Mouse (Mus musculus) ovary, postnatal 10 days (tissue): ENCODE results near the gene Glis3.

Source experiments
- DNase-seq: peaks from one replicate; pipeline ENCODE4 v3.0.0; 2022; ENCODE audit warnings: low spot score

Glis3 gene

DNA sequence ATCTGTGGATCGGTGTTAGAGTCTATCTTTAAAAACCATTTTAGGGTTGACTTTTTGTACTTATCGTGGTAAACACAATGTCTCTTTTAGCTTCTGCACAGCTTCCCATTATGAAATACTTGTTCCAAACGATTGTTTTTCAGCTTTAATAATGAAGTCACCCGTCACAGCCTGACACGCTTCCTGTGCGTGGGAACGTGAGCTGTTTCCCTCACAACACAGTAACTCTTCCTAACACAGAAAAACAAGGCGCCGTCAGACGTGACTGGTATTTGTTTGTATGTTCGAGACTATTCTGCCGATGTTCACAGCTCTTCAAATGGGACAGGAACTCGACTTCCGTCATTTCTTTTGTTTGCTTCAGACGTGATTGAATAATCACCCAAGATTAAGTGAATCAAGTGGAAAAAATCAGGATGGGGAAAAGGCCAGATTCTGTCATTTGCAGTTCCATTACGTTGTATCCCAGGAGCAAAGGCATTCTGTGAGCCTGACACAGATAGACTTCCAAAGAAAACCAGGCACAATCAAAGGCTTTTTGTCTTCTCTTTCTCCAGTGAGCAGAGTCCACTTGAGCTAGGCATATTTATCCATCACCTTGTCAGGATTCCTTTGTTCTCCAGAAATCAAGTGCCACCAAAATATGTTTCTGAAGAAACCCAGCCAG is 351.3 kb downstream of the Glis3 start:
- DNase-seq, result no peak

- DNase-seq, result no peak
Measured at GRCm38 (mm10) chr19:28327536-28327935, 352.3 kb downstream of the Glis3 start.

DNA sequence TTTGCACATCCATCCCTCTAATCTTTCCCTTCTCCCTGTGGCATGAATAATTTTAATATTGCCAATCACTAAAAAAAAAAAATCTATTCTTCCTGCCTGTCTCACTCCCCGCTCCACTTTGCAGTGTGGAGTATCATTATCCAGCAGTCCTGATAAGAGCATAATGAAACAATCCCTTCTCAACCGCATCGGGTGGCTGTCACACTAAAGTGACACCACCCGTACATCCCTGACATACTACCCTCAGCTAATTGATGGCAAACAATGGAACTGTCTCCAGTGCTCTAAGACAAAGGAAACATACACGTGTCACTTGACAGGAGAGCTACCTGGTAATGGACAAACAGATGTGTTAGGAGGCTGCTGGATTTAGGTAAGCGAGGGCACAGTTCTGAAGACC is 373.8 kb downstream of the Glis3 start:
- DNase-seq, result no peak

DNA sequence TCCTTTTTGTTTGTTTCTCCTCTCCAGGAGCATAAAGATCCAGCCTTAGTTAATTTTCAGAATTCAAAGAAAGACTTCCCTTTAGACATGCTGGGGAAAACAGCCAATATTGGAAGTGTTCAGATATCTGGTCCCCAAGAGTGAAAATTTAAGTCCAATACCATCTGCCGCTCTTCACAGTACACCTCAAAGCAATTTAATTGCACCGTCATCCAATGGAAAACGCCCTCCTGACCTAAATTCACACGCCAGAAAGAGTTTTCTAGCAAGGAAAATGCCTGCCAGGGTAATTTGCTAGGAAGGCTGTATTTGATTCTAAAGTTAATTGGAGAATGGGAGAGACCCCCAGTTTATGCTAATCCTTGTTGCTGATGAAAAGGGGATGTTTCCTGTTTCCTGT is 374.4 kb downstream of the Glis3 start:
- DNase-seq, result no peak

DNA sequence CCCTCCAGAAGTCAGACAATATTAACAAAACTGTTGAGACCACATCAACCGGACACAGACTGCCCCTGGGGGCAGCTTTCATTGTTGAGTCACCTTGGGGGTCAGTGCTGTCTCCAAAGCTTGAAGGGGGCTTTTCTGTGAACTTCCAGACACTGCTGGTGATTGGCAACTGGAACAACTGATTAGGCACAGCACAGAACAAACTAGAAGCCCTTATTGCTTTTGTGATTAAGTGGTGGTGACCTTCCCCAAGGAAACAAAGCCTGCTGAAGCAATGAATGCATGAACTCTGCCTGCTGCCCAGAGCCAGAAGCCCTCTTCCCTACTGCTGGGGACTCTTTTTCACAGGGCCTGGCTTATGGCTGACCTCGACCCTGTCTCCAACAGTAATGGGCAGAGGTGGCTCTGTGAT is 377.0 kb downstream of the Glis3 start:
- no peak for DNase-seq

DNA sequence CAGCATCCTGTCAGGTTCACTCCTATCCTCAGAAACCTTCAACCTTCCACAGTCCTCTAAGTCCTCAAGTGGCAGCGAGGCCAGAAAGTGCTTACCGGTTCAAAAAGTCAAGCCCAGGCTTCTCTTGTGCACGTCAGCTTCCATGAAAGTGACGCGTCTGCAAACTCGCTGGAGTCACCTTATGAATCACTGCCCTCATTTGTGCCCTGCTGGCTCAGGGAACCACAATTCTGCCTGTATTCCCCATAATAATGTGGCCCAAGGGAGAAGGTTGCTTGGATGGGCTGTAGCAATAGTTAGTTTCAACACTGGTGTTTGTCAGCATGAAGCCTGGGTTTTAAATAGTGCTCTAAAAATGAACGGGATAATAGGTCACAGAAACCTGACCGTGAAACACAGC is 379.7 kb downstream of the Glis3 start:
- no peak for DNase-seq

DNA sequence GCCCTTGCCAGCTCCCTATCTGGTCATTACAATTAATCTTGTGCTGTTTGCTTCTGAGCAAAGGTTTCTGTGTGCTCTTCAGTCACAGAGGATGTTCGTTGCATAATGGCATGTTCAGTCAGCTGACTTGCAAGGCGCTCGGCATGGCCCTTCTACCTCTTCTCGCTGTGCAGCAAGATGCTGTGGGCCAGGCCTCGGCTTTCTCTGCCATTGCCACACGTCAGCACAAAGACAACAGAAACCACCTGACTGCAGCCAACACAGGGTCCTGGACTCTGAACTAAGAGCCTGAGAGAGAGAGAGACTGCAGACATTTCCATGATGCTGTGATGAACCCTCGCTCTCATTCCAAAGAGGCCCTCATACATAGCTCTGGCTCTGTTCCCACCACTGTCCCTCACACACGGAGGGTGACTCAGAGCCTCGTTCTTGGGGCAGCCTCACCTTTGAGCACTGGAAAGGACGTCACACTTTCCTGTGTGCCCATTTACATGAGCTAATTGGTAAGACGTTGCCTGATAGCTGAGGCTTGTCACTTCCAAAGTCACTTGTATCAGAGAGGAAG is 380.6 kb downstream of the Glis3 start:
- DNase-seq, result no peak

DNA sequence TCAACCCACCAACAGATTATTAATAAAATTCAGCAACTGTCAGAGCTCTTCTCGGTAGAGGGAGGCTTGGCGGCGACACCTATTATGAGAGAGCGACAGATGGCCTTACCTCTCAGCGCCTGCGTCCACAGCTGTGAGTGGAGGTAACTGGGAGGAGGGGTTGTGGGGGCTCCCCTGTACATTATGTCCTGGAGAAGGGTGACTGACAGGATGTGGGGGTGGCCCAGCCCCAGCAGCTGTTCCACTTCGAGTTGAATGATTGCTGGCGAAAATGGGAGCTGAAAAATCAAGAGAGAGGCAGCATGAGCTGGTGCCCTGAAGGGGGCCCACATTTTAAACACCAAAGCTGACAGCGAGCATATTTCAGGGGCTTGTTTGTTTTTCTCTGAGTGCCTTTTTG is 381.2 kb downstream of the Glis3 start:
- DNase-seq, result no peak

DNA sequence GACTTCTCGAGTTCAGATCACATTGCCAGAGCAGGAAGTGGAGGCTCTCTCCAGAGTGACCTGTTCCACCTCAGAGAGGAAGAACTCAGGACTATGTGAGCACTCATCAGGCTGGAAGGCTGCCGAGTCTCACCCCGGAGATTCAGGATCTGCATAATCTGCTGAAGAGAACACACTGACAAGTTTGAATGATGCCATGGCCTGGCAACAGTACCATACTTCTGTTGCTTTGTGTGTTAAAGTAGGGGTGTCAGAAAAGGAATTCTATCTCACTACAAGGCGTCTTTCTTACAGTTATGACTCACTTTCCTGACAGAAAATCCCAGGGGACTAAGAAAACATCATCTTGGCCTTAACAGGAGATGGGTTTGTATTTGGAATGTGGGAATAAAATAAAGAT is 388.3 kb downstream of the Glis3 start:
- no peak for DNase-seq

GRCm38 (mm10) chr19:28289457-28289856 is 390.4 kb downstream of the Glis3 start:
- no peak for DNase-seq

DNA sequence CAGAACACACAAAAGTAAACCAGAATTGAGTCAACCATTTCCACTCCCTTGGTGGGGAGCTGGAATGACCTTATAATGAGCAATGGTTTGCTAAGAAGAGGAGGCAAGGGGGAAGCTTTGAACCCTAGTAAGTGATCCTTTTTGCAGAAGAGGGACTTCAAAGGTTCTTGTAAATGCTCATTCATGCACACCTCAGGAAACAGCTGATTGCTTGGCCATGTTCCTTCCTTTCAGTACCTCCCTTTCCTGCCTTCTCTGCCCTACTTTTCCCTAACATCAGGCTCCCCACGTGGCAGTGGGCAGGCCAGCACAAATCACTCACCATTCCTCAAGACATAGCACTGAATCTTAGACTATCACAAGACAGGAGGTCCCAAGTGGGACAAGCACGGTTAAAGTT is 392.4 kb downstream of the Glis3 start:
- no peak for DNase-seq

DNA sequence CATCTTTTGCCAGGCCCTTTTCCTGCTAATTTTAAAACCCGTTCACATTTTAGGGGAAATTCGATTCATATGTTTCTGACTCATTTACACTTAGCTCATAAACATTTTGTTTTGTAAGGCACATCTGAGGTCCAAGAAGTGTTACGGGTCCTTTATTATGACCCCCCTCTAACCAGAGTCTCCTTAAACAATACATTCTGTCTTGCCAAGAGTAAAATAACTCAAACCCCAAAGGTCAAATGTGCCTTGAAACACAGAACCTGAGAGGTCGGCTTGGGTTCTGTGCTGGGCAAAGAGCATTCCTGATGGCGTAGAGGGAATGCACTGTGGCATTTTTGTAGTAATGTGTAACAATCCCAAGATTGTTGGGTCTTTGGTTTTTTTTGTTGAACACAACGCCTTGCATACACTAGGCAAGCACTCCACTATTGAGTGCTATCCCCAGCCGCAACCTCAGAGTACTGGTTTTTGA is 395.7 kb downstream of the Glis3 start:
- no peak for DNase-seq

DNA sequence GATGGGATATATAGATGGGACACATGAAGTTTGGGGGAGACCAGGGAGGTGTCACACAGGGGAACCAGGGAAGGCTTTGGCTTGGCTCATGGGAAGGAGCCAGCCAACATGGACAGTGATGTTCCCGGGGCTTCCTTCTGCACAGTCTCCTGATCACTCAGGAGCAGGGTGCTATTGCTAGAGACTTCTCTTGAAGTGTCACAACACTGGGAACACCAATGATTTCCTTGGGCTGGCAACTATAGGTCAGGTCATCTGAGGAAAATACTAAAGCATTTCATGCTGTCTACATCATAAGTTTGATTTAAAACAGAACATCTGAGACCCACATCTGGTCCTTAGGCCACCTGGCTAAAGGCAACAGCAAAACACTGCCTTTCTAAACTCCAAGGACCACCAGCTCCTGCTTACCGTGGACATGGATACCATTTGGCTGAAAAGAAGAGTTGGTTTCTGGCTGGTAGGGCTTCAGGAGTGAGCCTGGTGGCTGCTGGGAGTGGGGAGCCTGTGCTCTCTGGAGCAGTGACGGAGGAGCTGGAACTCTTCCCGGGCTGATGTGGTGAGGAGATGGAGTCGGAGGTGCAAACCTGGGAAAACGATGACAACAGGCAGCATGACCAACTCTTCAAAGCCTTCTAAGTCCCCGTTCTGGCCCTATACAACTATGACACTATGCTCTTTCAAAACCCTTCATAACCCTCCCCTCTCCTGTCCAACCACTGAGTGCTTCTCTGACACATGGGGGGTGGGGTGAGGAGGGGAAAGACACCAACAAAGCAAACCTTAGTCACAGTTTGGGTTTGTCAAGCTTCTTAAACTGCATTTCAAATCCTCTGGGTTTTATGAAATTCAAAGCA is 396.4 kb downstream of the Glis3 start:
- DNase-seq, result no peak

DNA sequence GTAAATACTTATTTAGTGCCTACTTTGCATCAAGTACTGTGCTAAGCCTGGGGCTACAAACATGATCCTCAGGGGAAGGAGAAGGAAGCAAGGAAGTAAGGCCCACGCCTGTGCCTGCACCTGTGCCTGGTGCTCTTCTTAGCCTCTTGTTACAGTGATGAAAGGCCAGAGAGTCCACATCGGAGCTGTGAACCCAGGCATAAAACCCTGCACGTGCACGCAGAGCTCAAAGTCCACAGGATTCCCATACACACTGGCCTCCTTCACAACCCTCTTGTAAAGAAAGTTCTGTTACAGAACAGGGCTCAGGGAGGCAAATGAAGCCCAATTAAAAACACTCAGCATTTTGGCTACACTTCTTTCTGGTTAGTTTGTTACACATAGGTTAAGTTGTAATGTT is 398.5 kb downstream of the Glis3 start:
- DNase-seq, result no peak

GRCm38 (mm10) chr19:28277104-28277503 is 402.8 kb downstream of the Glis3 start:
- DNase-seq, result no peak

GRCm38 (mm10) chr19:28274501-28274900 is 405.4 kb downstream of the Glis3 start:
- no peak for DNase-seq

GRCm38 (mm10) chr19:28273946-28274345 is 405.9 kb downstream of the Glis3 start:
- no peak for DNase-seq

GRCm38 (mm10) chr19:28266850-28267249 is 413.0 kb downstream of the Glis3 start:
- DNase-seq, result no peak

DNA sequence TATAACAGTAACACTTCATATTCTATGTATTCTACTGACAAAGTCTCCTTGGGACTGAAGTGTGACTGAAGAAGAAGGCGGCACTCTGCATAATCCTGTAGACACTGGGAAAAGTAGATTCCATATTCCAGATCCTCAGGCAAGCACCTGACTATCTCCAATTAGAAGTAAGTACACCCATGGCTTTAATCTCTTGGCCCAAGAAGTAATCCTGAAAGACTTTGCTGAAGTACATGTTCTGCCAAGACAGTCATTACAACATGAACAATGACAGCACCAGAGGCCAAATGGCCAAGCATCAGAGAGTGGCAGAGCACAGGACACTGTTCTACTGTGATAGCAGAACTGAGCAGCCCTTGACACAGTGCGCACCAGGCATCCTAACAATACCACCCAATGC is 414.1 kb downstream of the Glis3 start:
- no peak for DNase-seq

DNA sequence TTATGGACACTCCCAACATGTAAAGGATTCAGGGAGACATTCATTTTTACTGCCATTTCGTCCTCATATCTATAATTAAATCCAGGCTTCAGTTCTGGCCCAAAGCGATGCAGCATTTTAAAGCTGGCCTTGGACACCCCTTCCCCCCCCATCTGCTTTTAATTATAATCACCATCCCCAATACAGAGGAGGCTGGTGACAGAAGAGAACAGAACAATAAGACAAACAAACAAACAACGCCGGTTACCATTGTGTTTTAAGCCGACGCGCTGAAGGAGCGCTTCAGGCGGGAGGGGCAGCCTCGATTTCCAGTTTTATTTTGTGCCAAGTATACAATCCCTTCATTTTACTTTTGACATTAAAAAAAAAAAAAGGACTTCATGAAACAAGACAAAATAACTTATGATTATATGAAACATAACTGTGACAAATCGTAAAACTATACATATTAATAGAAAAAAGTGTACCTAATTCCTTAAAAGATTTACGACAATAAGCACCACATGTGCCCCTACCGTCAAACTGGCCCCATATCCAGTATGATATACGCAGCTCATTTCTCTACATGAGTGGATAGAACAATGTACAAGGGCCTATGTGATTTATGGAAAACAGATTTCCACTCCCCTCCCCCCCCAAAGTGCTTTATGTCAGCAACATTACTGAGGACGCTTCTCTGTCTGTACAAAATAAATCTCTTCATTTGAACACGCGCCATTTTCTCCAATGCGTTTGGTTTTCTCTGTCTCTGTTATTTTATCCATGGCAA is 420.8 kb downstream of the Glis3 start:
- no peak for DNase-seq

GRCm38 (mm10) chr19:28258480-28258879 is 421.4 kb downstream of the Glis3 start:
- DNase-seq, result no peak

DNA sequence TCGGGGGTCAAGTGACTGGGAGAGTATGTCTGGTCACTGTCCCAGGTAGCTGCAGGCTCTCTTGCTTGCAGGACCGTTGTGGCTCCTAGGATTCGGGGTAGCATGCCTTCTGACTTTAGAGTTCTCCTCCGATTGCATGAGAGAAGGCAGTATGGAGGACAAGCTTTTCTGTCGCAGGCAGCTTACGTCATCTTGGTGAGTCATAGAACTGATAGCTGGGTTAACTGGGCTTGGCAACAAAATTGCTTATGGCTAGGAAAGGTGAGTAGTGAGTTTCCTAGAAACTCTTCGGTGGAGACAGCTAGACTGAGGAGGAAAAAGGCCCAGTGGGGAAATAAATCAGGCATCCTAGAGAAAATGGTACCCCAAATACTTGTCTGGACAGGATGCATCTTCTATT is 432.5 kb downstream of the Glis3 start:
- no peak for DNase-seq
